Comparison of ENCODE assay signal across 8 mouse cellular contexts in the genomic region with DNA sequence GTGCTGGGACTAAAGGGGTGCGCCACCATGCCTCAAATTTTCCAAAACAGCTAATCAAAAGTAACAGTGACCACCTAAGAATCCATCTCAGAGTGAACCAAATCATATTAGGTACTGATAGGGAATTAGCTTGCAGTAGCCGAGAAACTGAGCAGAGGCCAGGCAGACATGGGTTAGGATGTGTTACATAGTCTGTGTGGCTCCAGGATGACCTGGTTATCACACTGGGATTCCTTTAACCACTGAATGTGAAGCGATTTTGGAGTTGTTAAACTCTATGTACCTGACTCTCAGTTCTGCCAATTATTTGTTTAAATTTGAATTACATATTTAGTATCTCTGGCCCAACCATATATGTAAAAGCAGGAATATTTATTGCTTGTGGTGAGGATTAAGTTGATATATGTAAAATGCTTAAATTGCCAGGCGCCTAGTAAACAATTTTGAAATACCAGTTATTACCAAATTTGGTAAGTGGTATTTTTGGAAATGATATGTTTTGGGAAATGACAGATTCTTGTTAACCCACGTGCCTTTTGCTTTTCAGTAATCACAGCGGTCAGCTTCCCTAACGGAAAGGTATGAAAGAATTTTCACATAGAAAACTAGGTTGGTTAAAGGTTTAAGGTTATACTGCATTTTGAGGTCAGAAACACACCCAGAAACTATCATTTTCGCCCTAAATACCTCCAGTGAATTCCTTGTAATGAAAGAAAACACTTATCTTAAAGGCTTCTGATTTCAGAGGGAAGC. TPM values are rescaled to one million over a fixed set of nuclear protein-coding genes. Genes with fewer than 3 reads are reported as not detected.
A peak's percentile ranks its signal among the peaks of the same experiment; 100 is the strongest.
DNase-seq lines count a peak whose midpoint lies in the region; ATAC-seq and TF ChIP-seq lines count a peak whose summit lies in the region.

No protein-coding gene starts in this region.

- no peaks in the 10 kb centered on the region for H3K9me3 ChIP-seq in heart, embryonic 12.5 days (replicated peaks)
- no peaks in the 10 kb centered on the region for H3K9me3 ChIP-seq in G1E (replicated peaks)
- H3K9me3 ChIP-seq in hindbrain, embryonic 13.5 days: no peaks in the 10 kb centered on the region
- no peaks in the 10 kb centered on the region for H3K9me3 ChIP-seq in midbrain, embryonic 10.5 days (replicated peaks)

- no peaks in the 10 kb centered on the region for H3K27me3 ChIP-seq in heart, embryonic 12.5 days (replicated peaks)
- H3K27me3 ChIP-seq in G1E (ENCODE audit: insufficient read depth, low read length): no peaks in the 10 kb centered on the region
- peaks cover 8% of the 10 kb centered on the region; the same call in 1 of the 2 replicates for H3K27me3 ChIP-seq in hindbrain, embryonic 13.5 days
- peaks cover 14% of the 10 kb centered on the region; the same call in 1 of the 2 replicates for H3K27me3 ChIP-seq in midbrain, embryonic 10.5 days (ENCODE audit: low read depth, poor library complexity, severe bottlenecking)

- DNase-seq in heart, postnatal 25 days (ENCODE audit: low spot score): no peak
- DNase-seq in G1E (ENCODE audit: low spot score): no peak
- DNase-seq in midbrain, embryonic 10.5 days (ENCODE audit: low spot score): no peak
- DNase-seq in ovary, adult 18-20 months (ENCODE audit: low spot score): no peak
- DNase-seq in frontal cortex, postnatal 36 days (ENCODE audit: low spot score in 2 of 2): no peak
- DNase-seq in right cerebral cortex, postnatal 36 days (ENCODE audit: low spot score in 2 of 2): no peak

- ATAC-seq in heart, embryonic 12.5 days (ENCODE audit: insufficient number of reproducible peaks, low FRiP score): no peak
- ATAC-seq in G1E (ENCODE audit: extremely low read depth, insufficient number of reproducible peaks, low FRiP score, poor library complexity, severe bottlenecking): no peak
- no peak for ATAC-seq in hindbrain, embryonic 13.5 days (ENCODE audit: low FRiP score)

- intact Hi-C loops in heart, postnatal 25 days (cut with DNase I): loop anchor here (1.0 to 10.0 kb wide), 4 partner anchors 35 to 118 kb away; a partner anchor contains a TSS

- peaks cover 13% of the 10 kb centered on the region for H3K4me1 ChIP-seq in heart, embryonic 12.5 days (replicated peaks)
- H3K4me1 ChIP-seq in G1E (ENCODE audit: insufficient read depth, low read depth, low read length): peaks cover 31% of the 10 kb centered on the region
- peaks cover 25% of the 10 kb centered on the region for H3K4me1 ChIP-seq in hindbrain, embryonic 13.5 days (replicated peaks)
- H3K4me1 ChIP-seq in midbrain, embryonic 10.5 days: peaks cover 27% of the 10 kb centered on the region

- peak overlapping the region; percentile 68 for H3K4me3 ChIP-seq in heart, embryonic 12.5 days
- H3K4me3 ChIP-seq in G1E (ENCODE audit: low read depth, low read length): peak overlapping the region; percentile 70
- H3K4me3 ChIP-seq in hindbrain, embryonic 13.5 days: peak overlapping the region; percentile 55
- peak overlapping the region; percentile 66 for H3K4me3 ChIP-seq in midbrain, embryonic 10.5 days

- no peak overlapping the region for H3K9ac ChIP-seq in heart, embryonic 12.5 days
- H3K9ac ChIP-seq in hindbrain, embryonic 13.5 days: peak overlapping the region; percentile 49; the same call in 1 of the 2 replicates

- 0 out of 2 replicates have a peak overlapping the region, but pooled peaks have one; percentile 27 for H3K27ac ChIP-seq in heart, embryonic 12.5 days (ENCODE audit: poor library complexity, severe bottlenecking)
- 0 out of 2 replicates have a peak overlapping the region, but pooled peaks have one; percentile 26 for H3K27ac ChIP-seq in hindbrain, embryonic 13.5 days
- peak overlapping the region; percentile 74 for H3K27ac ChIP-seq in midbrain, embryonic 10.5 days (replicated peaks)

- TF ChIP-seq CTCF in G1E (IDR thresholded peaks at IDR 0.05; ENCODE audit: low read depth, low read length): no peak

- H3K36me3 ChIP-seq in heart, embryonic 12.5 days: peaks cover 7% of the 10 kb centered on the region
- peaks cover 6% of the 10 kb centered on the region for H3K36me3 ChIP-seq in G1E (replicated peaks)
- no peaks in the 10 kb centered on the region for H3K36me3 ChIP-seq in hindbrain, embryonic 13.5 days
- peaks cover 24% of the 10 kb centered on the region for H3K36me3 ChIP-seq in midbrain, embryonic 10.5 days

- WGBS in heart, embryonic 12.5 days: 43% methylated on average over 8 of the region's 8 CpGs
- WGBS in hindbrain, embryonic 13.5 days: 54% methylated on average over 8 of the region's 8 CpGs
- 50% methylated on average over 8 of the region's 8 CpGs for WGBS in midbrain, embryonic 10.5 days

- peak overlapping the region; percentile 60 for H3K4me2 ChIP-seq in heart, embryonic 12.5 days
- H3K4me2 ChIP-seq in hindbrain, embryonic 13.5 days: peak overlapping the region; percentile 55

RNA-seq across cellular contexts. Expression of a gene that starts 0.6 kb away (rescaled TPM):
- polyA plus RNA-seq in heart, embryonic 12.5 days (2016; fragmentation: Nextera tagmentation; extraction: Ambion mirVana): 62.7 and 63.4 TPM in 2 replicates
- 10 to 100 TPM; 57.8 to 60.6 TPM for total RNA-seq in heart, postnatal 25 days (2021)
- 77.5 and 85.1 TPM in 2 replicates for total RNA-seq in G1E (2014; fragmentation: Nextera tagmentation)
- total RNA-seq in G1E (2017): 46.3 and 46.8 TPM in 2 replicates
- 8.3 and 13.1 TPM in 2 replicates for polyA plus RNA-seq in G1E (2012)
- 38.4 and 39.0 TPM in 2 replicates for polyA plus RNA-seq in hindbrain, embryonic 13.5 days (2015; fragmentation: Nextera tagmentation; extraction: Ambion mirVana)
- 61.7 and 69.5 TPM in 2 replicates for polyA plus RNA-seq in midbrain, embryonic 10.5 days (2016; fragmentation: Nextera tagmentation; extraction: Ambion mirVana)

RNA-seq across cellular contexts. Expression of a gene that starts 34.5 kb away (rescaled TPM):
- 87.8 and 95.3 TPM in 2 replicates for polyA plus RNA-seq in heart, embryonic 12.5 days (2016; fragmentation: Nextera tagmentation; extraction: Ambion mirVana)
- 10 to 100 TPM; 75.6 to 79.8 TPM for total RNA-seq in heart, postnatal 25 days (2021)
- total RNA-seq in G1E (2014; fragmentation: Nextera tagmentation) (81.3 and 87.9 TPM in 2 replicates), G1E (2017) (50.2 and 53.6 TPM in 2 replicates)
- 23.5 and 35.8 TPM in 2 replicates for polyA plus RNA-seq in G1E (2012)
- polyA plus RNA-seq in hindbrain, embryonic 13.5 days (2015; fragmentation: Nextera tagmentation; extraction: Ambion mirVana): 154 and 156 TPM in 2 replicates
- polyA plus RNA-seq in midbrain, embryonic 10.5 days (2016; fragmentation: Nextera tagmentation; extraction: Ambion mirVana): 108 and 114 TPM in 2 replicates

RNA-seq across cellular contexts. Expression of a gene that starts 37.0 kb away (rescaled TPM):
- 0.06 and 0.08 TPM in 2 replicates for polyA plus RNA-seq in heart, embryonic 12.5 days (2016; fragmentation: Nextera tagmentation; extraction: Ambion mirVana)
- total RNA-seq in heart, postnatal 25 days (2021): under 1 TPM; 0.05 to 0.06 TPM
- total RNA-seq in G1E (2014; fragmentation: Nextera tagmentation): not detected in 2 replicates
- total RNA-seq in G1E (2017): 0.06 and 0.11 TPM in 2 replicates
- polyA plus RNA-seq in G1E (2012): 0.01 and 0.02 TPM in 2 replicates
- polyA plus RNA-seq in hindbrain, embryonic 13.5 days (2015; fragmentation: Nextera tagmentation; extraction: Ambion mirVana): 0.16 and 0.25 TPM in 2 replicates
- polyA plus RNA-seq in midbrain, embryonic 10.5 days (2016; fragmentation: Nextera tagmentation; extraction: Ambion mirVana): 0.05 and 0.09 TPM in 2 replicates

RNA-seq across cellular contexts. Expression of a gene that starts 47.4 kb away (rescaled TPM):
- 5.4 and 6.0 TPM in 2 replicates for polyA plus RNA-seq in heart, embryonic 12.5 days (2016; fragmentation: Nextera tagmentation; extraction: Ambion mirVana)
- 10 to 100 TPM; 17.9 to 19.9 TPM for total RNA-seq in heart, postnatal 25 days (2021)
- total RNA-seq in G1E (2014; fragmentation: Nextera tagmentation) (14.9 and 49.0 TPM in 2 replicates), G1E (2017) (11.3 and 15.4 TPM in 2 replicates)
- 5.2 and 6.0 TPM in 2 replicates for polyA plus RNA-seq in G1E (2012)
- polyA plus RNA-seq in hindbrain, embryonic 13.5 days (2015; fragmentation: Nextera tagmentation; extraction: Ambion mirVana): 8.4 and 9.2 TPM in 2 replicates
- polyA plus RNA-seq in midbrain, embryonic 10.5 days (2016; fragmentation: Nextera tagmentation; extraction: Ambion mirVana): 3.6 and 4.6 TPM in 2 replicates
